Mouse (Mus musculus): ENCODE measurements at regions not wholly inside any gene's neighbourhood (a gene's known extent, or its start where the extent isn't known, plus 50 kb on each side); places are given as distances from the start of the nearest gene placed in this dataset.

DNA sequence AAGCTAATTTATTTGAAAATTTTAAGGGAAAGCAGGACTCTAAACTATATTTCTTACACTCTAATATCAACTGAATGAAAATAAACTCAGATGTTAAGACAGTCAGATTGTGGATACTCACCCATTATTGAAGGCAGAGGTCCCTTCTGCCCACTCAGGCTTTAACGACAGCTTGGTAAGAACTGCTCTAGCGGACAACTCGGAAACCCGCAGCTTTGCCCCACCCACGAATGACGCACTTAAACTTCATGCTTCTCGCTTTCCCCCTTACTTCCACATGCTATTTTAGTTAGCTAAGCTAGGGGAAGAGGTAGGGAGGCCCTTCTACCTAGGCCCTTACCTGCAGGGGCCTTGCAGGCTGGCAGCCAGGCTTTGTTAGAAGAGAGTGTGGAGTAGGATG is 50.8 kb upstream of the Elmo1 start:
- H3K27ac ChIP-seq (replicated peaks; ENCODE audit: insufficient read depth, low read depth, low read length) = no peak overlapping the region

DNA sequence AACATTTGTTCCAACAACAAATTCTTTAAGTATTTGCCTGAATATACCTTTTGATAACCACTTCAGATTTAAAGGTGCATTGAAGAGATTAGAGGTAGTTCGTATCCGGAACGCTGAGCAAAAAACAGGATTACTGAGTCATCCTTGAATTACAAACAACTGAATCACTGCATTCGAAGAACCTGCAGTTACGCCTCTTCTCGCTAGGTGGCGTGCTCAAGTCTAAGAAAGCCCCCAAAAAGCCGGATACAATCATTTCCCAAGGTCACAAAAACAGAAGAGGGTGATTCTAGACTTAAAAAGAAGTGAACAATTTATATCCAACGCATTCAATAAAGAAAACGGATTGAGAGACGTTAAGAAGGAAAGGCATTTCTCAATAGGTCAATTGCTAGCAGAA is 51.9 kb upstream of the Elmo1 start:
- DNase-seq (ENCODE audit: extremely low read depth, low read depth, low spot score) = peak; percentile 20
- no peak overlapping the region for H3K27ac ChIP-seq (replicated peaks; ENCODE audit: insufficient read depth, low read depth, low read length)
- no peaks in the 10 kb centered on the region for H3K79me2 ChIP-seq (ENCODE audit: control insufficient read depth, insufficient read depth, low read length)
- no peaks in the 10 kb centered on the region for H3K27me3 ChIP-seq (ENCODE audit: control insufficient read depth, insufficient read depth, low read length)
- H3K4me1 ChIP-seq (ENCODE audit: control insufficient read depth, insufficient read depth, low read length) = no peaks in the 10 kb centered on the region
- no peaks in the 10 kb centered on the region for H3K36me3 ChIP-seq (ENCODE audit: control insufficient read depth, insufficient read depth, low read length)
- WGBS = 30% methylated on average over 11 of the region's 11 CpGs
- H3K4me3 ChIP-seq (ENCODE audit: insufficient read depth, low read depth, low read length) = no peak overlapping the region
- no peak overlapping the region for H3K9ac ChIP-seq (ENCODE audit: low read depth, low read length)
- no peak for TF ChIP-seq POLR2A (IDR thresholded peaks at IDR 0.05; ENCODE audit: extremely low read depth, insufficient read depth, low read length)
- TF ChIP-seq CTCF (IDR thresholded peaks at IDR 0.05; ENCODE audit: low read depth, low read length) = peak; percentile 34; the same call in 1 of the 2 replicates

More for the DNA sequence above, 50.8 kb upstream of the Elmo1 start:
- Histone ChIP-seq H3K79me2 (ENCODE audit: control insufficient read depth, insufficient read depth, low read length) (no peaks in the 10 kb centered on the region), H3K9ac (ENCODE audit: low read depth, low read length) (no peak overlapping the region), H3K4me1 (ENCODE audit: control insufficient read depth, insufficient read depth, low read length) (no peaks in the 10 kb centered on the region), H3K4me3 (ENCODE audit: insufficient read depth, low read depth, low read length) (no peak overlapping the region), H3K36me3 (ENCODE audit: control insufficient read depth, insufficient read depth, low read length) (no peaks in the 10 kb centered on the region), H3K27me3 (ENCODE audit: control insufficient read depth, insufficient read depth, low read length) (no peaks in the 10 kb centered on the region)
- TF ChIP-seq POLR2A (IDR thresholded peaks at IDR 0.05; ENCODE audit: extremely low read depth, insufficient read depth, low read length) (no peak), CTCF (IDR thresholded peaks at IDR 0.05; ENCODE audit: low read depth, low read length) (no peak)
- no peak for DNase-seq (ENCODE audit: extremely low read depth, low read depth, low spot score)
- WGBS = 91% methylated on average over 7 of the region's 7 CpGs

DNA sequence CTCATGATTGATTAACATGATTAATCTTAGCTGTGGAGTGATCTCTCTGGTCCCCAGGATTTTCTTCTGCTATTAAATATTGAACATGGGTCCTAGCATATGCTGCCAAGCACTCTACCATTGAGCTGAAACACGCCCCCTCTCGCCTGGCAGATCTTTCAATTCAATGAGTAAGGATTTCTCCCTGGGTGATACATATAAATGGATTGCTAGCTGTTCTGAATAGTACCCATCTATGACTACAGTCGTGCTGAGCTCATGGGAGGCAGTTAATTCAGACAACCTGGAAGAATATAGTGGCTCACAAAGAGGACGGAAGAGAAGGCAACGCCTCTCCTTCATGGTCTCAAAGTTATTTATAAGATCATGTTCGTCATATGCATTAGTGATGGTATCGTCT is 53.0 kb upstream of the Elmo1 start:
- Histone ChIP-seq H3K79me2 (ENCODE audit: control insufficient read depth, insufficient read depth, low read length) (no peaks in the 10 kb centered on the region), H3K9ac (ENCODE audit: low read depth, low read length) (no peak overlapping the region), H3K27ac (replicated peaks; ENCODE audit: insufficient read depth, low read depth, low read length) (no peak overlapping the region), H3K4me1 (ENCODE audit: control insufficient read depth, insufficient read depth, low read length) (no peaks in the 10 kb centered on the region), H3K4me3 (ENCODE audit: insufficient read depth, low read depth, low read length) (no peak overlapping the region), H3K27me3 (ENCODE audit: control insufficient read depth, insufficient read depth, low read length) (no peaks in the 10 kb centered on the region), H3K36me3 (ENCODE audit: control insufficient read depth, insufficient read depth, low read length) (no peaks in the 10 kb centered on the region)
- DNase-seq (ENCODE audit: extremely low read depth, low read depth, low spot score) = no peak
- WGBS = 93% methylated on average over 7 of the region's 7 CpGs
- TF ChIP-seq POLR2A (IDR thresholded peaks at IDR 0.05; ENCODE audit: extremely low read depth, insufficient read depth, low read length) = no peak

DNA sequence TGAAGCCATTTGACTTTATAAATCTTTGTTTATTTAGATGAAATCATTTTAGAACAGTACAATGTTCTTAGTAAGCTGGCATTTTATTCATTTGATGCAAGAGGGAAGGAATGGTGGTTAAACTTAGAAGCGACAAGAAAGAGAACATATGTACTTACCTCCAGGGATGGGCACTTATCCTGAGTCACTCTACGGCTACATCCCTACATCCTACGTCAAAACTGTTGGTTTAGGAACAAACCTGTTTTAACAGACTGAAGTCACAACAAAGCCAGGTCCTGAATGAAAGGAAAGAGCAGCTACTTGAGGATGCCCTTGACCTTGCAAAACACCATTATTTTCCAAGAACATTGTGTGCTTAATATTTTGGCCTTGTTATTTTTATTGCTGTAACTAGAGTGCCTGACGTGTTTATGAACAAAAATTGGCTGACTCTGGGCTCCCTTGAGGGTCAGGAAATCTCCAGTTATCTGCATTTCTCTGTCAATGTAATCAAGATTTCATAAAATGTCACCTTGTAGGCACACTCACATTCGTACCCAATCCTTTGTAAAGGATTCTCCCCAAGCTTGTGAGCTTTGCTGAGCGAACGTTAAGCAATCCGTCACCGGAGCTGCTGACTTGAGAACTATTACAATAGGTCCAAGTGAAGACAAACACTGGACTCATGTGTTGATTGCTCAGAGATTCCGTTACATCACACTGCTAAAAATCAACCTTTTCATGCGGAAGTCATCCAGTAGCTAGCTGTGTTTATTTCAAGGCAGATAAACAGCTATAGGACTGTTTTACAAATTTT is 56.3 kb upstream of the Elmo1 start:
- no peak for DNase-seq (ENCODE audit: extremely low read depth, low read depth, low spot score)
- 79% methylated on average over 11 of the region's 11 CpGs for WGBS
- no peak for TF ChIP-seq POLR2A (IDR thresholded peaks at IDR 0.05; ENCODE audit: extremely low read depth, insufficient read depth, low read length)
- no peak for TF ChIP-seq CTCF (IDR thresholded peaks at IDR 0.05; ENCODE audit: low read depth, low read length)

DNA sequence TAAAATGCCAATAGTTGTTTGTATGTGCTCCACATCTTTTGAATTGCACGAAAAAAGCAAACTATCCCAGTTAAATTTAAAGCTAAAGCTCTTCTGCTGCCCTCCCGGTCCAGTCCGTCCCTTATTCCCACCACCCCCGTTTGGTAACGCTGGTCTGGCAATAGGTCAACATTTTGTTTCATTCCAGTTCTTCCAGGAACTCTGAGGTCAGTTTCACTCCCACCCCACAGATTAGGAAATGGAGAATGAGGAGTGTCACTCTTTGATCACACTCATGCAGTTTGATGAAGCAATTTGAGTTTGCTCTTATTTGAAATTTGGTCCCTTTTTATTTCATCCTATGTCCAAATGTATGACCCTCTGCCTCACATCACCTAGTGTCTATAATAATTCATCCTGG is 58.7 kb upstream of the Elmo1 start:
- H3K27me3 ChIP-seq (ENCODE audit: control insufficient read depth, insufficient read depth, low read length) = no peaks in the 10 kb centered on the region
- no peaks in the 10 kb centered on the region for H3K36me3 ChIP-seq (ENCODE audit: control insufficient read depth, insufficient read depth, low read length)
- no peak overlapping the region for H3K4me3 ChIP-seq (ENCODE audit: insufficient read depth, low read depth, low read length)
- DNase-seq (ENCODE audit: extremely low read depth, low read depth, low spot score) = no peak
- H3K27ac ChIP-seq (replicated peaks; ENCODE audit: insufficient read depth, low read depth, low read length) = no peak overlapping the region
- 42% methylated on average over 5 of the region's 5 CpGs for WGBS
- H3K9ac ChIP-seq (ENCODE audit: low read depth, low read length) = no peak overlapping the region
- H3K79me2 ChIP-seq (ENCODE audit: control insufficient read depth, insufficient read depth, low read length) = no peaks in the 10 kb centered on the region
- no peak for TF ChIP-seq CTCF (IDR thresholded peaks at IDR 0.05; ENCODE audit: low read depth, low read length)
- no peak for TF ChIP-seq POLR2A (IDR thresholded peaks at IDR 0.05; ENCODE audit: extremely low read depth, insufficient read depth, low read length)
- H3K4me1 ChIP-seq (ENCODE audit: control insufficient read depth, insufficient read depth, low read length) = no peaks in the 10 kb centered on the region

More for the DNA sequence above, 56.3 kb upstream of the Elmo1 start:
- Histone ChIP-seq H3K27me3 (ENCODE audit: control insufficient read depth, insufficient read depth, low read length) (no peaks in the 10 kb centered on the region), H3K4me3 (ENCODE audit: insufficient read depth, low read depth, low read length) (no peak overlapping the region), H3K36me3 (ENCODE audit: control insufficient read depth, insufficient read depth, low read length) (no peaks in the 10 kb centered on the region), H3K9ac (ENCODE audit: low read depth, low read length) (no peak overlapping the region), H3K27ac (replicated peaks; ENCODE audit: insufficient read depth, low read depth, low read length) (no peak overlapping the region), H3K4me1 (ENCODE audit: control insufficient read depth, insufficient read depth, low read length) (no peaks in the 10 kb centered on the region), H3K79me2 (ENCODE audit: control insufficient read depth, insufficient read depth, low read length) (no peaks in the 10 kb centered on the region)

DNA sequence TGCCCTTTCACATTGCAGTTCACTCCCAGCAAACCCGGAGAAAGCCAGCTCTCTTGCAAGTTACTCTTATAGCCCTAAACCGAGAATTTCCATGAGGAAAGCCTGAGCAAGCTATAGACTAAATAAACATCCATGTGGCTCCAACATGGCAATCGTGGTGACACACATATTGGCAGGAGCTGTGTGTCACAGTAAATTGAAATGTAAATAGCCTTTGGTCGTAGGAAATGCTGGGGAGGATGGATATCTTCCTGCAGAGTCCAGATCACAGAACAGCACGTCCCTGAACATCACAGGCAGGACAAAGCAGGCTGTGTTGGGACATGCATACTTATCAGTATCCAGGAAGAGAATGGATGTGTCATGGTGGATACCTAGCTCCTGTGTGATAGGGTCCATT is 59.3 kb upstream of the Elmo1 start:
- DNase-seq (ENCODE audit: extremely low read depth, low read depth, low spot score) = no peak
- Histone ChIP-seq H3K9ac (ENCODE audit: low read depth, low read length) (no peak overlapping the region), H3K4me1 (ENCODE audit: control insufficient read depth, insufficient read depth, low read length) (no peaks in the 10 kb centered on the region), H3K4me3 (ENCODE audit: insufficient read depth, low read depth, low read length) (no peak overlapping the region), H3K36me3 (ENCODE audit: control insufficient read depth, insufficient read depth, low read length) (no peaks in the 10 kb centered on the region), H3K79me2 (ENCODE audit: control insufficient read depth, insufficient read depth, low read length) (no peaks in the 10 kb centered on the region), H3K27ac (replicated peaks; ENCODE audit: insufficient read depth, low read depth, low read length) (no peak overlapping the region), H3K27me3 (ENCODE audit: control insufficient read depth, insufficient read depth, low read length) (no peaks in the 10 kb centered on the region)
- WGBS = 46% methylated on average over 5 of the region's 5 CpGs
- TF ChIP-seq CTCF (IDR thresholded peaks at IDR 0.05; ENCODE audit: low read depth, low read length) = no peak
- no peak for TF ChIP-seq POLR2A (IDR thresholded peaks at IDR 0.05; ENCODE audit: extremely low read depth, insufficient read depth, low read length)
